Mouse (Mus musculus) left cerebral cortex, adult 11 months (tissue): ENCODE measurements around the gene Olfr49.

Source experiments
- DNase-seq: peaks from one replicate; pipeline ENCODE4 v3.0.0; 2022; ENCODE audit warnings: low spot score

Gene Olfr49

DNA sequence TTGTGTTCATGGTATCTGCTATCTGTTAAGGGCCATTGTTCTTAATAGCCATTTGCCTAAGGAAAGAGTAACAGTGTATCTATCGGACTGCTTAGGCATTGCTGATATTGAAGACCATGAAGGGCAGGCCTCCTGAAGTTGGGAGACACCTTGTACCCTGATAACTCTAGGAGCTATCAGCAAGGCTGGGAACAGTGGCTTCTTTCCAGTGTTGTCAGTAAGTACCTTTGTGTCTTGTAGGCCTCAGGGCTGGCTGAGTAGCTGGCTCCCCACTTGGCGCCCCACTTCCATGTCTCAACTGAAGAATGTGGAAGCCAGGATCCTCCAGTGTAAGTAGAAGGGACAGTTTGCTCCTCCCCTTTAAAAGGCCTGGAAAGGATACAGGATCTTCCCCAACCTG, 23.4 kb downstream of the Olfr49 start:
- DNase-seq: no peak

- DNase-seq: no peak
Observed at GRCm38 (mm10) chr14:54260196-54260595, 24.5 kb downstream of the Olfr49 start.

DNA sequence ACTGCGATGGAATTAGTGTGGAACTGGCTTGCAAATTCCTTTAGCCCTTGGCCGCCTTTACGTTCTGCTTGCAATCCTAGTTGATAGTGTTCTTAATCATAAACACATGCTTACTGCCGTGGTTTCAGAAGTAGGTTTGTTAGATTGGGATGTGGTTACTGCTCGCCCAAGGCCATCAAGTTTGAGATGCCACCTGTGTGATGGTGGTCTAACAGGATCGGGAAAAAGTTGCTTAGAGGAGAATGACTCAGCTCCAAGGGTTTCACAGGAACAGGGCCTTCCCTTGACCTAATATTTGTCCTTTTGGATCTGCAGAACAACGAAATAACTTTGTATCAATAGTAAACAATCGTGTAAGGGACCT, 25.0 kb downstream of the Olfr49 start:
- no peak for DNase-seq

DNA sequence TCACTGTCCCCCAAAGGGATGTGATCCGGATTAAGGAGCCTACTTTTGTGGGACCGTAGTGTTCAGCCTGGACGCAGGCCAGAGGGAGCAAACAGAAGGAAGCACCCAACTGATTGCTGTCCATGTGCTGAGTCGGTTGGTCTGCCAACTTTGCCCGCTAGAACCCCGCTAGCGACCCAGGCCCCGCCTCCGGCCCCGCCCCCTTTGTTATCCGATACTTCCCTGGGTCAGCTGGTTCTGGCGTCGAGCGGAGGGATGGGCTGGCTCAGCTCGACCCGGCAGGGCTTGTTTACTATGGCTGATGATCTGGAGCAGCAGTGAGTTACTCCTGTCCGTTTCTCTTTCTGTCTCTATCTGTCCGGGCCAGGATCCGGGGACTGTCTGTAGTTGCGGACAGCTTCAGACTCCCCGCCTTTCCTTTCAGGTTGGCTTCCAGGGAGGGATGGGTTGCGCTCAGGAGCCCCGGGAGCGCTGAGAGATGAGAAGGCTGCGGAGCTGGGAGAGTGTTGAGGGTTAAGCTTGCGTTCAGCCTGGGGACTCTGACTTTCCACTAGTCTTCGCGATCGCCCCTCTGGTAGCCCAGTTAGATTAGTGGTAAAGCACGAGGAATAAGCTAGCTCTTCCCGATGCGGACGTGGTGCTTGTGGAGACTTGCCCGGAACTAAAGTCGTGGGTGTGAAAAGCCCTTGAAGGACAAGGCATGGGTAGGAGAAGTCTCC, 25.6 kb downstream of the Olfr49 start:
- DNase-seq: peak; percentile 69

DNA sequence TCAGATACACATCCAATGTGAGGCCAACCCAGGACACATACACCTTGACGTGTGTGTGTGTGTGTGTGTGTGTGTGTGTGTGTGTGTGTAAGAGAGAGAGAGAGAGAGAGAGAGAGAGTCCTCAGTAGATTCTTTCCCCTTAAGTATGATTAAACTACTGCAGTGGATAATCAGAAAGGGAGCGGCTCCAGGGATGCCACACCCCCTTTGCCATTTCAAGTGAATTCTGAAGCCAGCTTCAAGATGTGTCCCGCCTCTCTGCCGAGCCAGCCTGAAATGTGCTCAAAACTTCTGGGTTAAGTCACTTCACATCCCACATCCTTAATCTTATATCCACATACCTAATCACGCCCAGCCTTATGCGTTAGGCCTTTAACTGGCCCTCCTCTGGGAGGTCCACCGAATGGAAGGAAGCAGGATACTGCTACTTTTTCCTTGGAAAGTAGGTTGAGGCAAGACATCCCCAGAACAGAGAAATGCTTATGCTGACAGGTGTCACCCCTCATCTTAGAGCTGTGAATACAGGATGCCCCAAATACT, 26.5 kb downstream of the Olfr49 start:
- no peak for DNase-seq

DNA sequence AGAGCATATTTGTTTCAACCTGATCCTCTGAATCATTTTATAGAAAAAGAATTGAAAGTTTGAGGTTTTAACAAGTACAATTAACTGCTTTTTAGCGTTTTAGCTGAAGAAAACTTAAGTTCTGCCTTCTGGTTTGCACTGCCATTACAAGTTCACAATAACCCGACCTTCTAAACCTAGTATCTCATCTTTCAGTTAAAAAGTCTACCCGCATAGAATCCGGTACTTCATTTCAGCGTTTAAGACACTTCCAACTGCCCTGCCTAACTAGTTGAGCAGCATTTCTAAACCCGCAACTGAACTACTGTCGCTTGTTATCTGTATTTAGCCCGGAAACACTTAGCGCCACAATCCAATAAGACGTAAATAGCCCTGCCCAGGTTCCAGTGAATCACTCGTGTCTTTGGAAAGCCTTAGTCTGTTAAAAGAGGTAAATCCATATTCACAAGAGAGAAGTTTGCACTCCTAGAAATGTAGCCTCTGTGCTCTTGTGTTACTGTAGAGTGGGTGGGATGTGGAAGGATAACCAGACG, 30.0 kb downstream of the Olfr49 start:
- no peak for DNase-seq

DNA sequence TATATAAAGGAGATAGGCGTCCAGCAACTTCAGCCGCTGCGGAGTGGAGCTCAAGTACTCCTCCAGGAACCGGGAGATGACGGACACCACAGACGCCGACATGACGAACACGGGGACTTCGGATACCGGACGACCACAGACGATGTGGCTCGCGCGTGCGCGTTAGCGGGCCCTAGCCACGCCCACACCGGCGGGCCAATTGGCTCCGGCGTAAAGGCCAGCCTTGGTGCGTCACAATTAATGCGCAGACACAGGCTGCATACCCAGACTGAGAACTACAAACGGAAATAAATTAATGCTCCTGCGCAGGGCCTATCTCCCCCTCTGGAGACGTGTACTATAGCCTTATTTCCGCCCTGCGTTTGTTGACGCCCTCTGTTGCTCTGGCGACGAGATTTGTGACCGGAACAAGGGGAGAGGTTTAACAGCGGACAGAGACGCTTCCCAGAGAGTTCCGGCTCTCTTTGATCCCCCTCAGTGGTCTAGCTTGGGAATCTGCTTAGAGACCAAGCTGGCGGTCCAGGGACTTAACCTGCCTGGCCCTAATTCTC, 30.9 kb downstream of the Olfr49 start, which contains the start of the genes Dad1 and Abhd4:
Gene Dad1, minus strand, starts transcription at position 364 of the 551 bp plus-strand sequence.
Gene Abhd4, plus strand, starts transcription at position 448 of the 551 bp plus-strand sequence.
- peak; percentile 95 for DNase-seq

- DNase-seq: no peak
Observed at GRCm38 (mm10) chr14:54250122-54250521, 34.6 kb downstream of the Olfr49 start.

GRCm38 (mm10) chr14:54249326-54249725, 35.4 kb downstream of the Olfr49 start:
- no peak for DNase-seq

- DNase-seq: no peak
Observed at GRCm38 (mm10) chr14:54246232-54246631, 38.5 kb downstream of the Olfr49 start.

- DNase-seq: no peak
Observed at GRCm38 (mm10) chr14:54244183-54244582, 40.6 kb downstream of the Olfr49 start.

- no peak for DNase-seq
Observed at GRCm38 (mm10) chr14:54240542-54240941, 44.2 kb downstream of the Olfr49 start.

- DNase-seq: no peak
Observed at GRCm38 (mm10) chr14:54239002-54239736, 45.6 kb downstream of the Olfr49 start.

DNA sequence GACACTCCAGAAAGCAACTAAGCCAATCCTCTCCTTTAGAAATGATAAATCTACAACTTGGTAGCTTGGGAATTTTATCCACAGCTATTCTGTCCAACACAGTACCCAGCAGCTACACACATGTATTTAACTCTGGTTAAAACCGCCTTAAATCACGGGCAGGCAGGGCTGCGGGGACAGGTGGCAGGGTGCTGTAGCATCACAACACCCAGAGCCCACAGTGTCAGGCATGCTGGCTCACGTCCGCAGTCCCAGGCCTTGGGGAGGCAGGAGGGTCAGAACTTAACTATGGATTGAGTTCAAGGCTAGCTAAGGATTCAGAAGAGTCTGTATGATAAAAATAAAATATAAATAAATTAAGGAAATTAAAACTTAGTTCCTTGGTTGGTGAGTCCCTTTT, 47.9 kb downstream of the Olfr49 start:
- DNase-seq: no peak

DNA sequence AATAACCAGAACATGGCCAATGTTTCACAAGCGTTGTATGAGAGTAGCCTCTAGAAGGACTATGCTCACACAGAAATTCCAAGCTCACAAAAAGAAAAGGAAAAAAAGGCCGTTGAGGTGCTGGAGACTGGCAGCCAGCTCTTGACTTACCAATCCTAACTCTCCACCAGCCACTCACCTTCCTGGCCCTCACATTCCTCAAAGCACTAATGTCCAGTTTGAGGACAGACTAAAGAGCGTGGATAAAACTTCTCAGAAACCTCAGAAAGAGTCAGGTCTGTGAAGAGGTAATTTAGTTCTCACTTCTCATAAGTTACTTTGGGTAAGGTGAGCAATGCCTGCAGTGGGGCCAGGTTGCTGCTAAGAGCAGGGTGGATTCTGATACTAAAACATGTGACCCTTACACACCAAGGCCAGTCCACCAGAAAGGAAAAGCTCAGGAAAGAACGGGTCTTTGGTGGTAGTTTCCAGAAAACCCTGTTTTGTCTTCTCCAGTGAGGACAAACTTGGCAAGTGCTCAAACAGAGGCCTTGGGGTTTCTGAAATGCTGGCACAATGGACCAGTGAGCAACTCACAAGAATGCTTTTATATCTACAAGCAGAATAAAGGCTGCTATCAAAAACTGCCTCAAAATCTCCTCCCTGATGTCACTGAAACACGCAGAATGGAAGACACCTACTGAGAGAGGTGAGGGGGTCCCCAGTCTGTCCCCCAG, 48.8 kb downstream of the Olfr49 start:
- DNase-seq: no peak

GRCm38 (mm10) chr14:54234231-54235040, 50.3 kb downstream of the Olfr49 start:
- no peak for DNase-seq

DNA sequence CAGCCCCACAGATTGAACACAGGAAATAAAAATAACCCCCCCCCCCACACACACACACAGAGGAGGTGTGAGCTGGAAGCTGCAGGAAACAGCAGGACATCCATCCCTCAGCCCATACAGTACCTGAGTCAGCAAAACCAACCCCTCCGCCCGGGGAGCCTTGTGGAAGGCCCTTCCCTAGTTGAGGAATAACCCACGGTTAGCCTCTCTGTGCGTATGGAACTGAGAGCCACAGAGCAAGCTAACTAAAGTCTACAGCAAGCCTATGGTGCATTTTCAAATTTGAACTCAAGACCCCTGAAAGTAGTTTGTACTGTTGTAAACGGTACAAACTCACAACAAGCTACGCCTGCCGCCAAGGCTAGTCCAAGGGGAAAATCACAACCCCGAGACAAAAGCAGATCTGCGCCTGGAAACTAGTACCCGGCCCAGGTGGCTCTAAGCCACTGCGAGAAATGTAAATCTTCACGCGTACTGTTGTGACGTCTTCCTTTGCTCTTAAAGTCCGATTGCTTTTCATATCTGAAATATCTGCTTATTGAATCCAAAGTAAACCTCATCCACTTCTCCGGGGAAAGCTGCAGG, 51.1 kb downstream of the Olfr49 start:
- no peak for DNase-seq

DNA sequence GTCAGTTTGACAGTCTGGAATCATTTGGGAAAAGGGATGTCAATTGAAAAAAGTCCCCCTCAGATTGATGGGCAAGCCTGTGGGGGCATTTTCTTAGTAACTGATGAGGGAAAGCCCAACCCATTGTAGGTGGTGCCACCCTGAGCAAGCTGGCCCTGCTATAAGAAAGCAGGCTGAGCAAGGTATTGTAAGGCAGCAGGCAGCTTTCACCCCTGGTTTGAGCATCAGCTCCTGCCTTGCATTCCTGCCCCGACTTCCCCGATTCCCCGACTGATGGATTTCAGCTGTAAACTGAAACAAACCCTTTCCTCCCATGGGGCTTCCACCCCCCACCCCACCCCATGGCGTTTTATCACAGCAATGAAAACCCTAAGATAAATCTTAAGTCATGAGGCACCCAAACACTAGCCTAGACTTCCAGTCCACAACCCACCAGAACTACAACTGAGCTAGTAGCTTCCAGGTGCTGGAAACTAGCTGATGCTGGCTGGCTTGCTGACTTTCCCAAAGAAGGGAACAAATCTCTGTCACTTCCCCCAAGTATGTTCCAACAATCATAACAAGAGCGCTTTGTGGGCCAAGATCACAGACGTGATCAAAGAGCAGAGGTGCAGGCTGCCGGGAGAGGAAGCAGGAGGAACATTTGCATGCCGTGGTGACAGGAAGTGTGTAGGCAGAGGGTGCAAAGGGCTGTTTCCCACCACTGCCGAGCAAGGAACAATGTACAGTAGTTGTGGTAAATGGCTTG, 51.8 kb downstream of the Olfr49 start:
- DNase-seq: no peak

DNA sequence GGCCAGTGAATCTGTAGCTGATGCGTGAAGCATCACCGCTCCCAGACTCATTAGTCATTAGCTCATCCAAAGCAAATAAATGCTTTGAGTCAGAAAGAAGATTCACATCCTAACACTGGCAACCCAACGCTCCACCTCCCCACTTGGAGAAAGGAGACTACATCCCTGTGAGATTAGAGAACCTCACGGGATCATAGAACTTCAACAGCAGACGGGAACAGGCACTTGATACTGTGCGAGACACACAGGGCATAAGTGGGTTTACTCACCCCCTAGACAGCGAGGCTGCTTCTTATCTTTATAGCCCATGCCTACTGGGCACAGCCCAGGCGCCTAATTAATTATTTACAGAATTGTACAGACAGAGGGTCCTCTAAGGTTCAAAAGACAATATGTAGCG, 52.6 kb downstream of the Olfr49 start:
- DNase-seq: no peak
